Mouse (Mus musculus): ENCODE measurements at regions not wholly inside any gene's neighbourhood (a gene's known extent, or its start where the extent isn't known, plus 50 kb on each side); places are given as distances from the start of the nearest gene placed in this dataset.
"Not testable (repeated sequence)": the region's sequence is repeated elsewhere in the genome, so short reads cannot be mapped to it uniquely, and the experiment has no call there.

- DNase-seq (ENCODE audit: low read depth) = no peak
Measured at GRCm38 (mm10) chr8:78068087-78068910, 144.8 kb upstream of the Ttc29 start.

- no peak for DNase-seq (ENCODE audit: low read depth)
Measured at GRCm38 (mm10) chr8:78073821-78074220, 139.3 kb upstream of the Ttc29 start.

DNA sequence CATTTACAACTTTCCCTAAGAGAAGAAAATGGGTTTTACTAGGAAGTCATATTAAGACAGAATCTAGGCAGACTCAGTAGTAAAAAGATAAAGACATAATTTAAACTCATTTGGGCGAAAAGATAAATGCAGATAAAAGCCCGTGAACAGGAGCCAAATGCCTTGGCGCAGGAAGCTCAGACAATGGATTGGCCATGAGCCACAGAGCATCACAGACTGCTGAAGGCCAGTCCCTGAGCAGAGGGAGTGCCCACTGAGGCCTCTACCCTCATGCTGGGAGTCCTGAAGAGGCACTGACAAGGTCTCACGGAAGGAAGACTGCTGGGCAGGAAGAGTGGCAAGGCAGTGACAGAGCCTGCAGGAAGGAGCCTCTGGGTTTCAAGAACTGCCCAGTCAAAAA is 136.0 kb upstream of the Ttc29 start:
- DNase-seq (ENCODE audit: low read depth) = no peak

DNA sequence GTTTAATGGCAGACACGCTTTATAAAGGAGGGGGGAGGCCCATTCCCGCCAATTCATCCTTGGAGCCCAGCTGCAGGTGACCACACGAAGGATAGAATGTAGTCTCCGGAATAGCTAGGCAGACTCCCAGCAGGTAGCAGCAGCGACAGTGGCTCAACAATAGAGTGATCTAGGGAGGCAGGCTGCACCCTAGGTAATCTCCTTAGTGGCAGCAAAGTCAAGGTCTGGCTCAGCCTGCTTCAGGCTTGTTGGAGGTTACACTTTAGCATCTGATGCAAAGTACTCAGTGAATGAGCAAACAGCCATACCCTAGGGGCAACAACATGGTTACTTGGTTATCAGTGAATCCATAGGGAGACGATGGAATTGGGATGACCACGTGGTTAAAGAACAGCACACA is 131.7 kb upstream of the Ttc29 start:
- DNase-seq (ENCODE audit: low read depth) = not testable (repeated sequence)

- no peak for DNase-seq (ENCODE audit: low read depth)
Measured at GRCm38 (mm10) chr8:78083012-78083411, 130.1 kb upstream of the Ttc29 start.

GRCm38 (mm10) chr8:78086361-78086760 is 126.7 kb upstream of the Ttc29 start:
- DNase-seq (ENCODE audit: low read depth) = no peak

GRCm38 (mm10) chr8:78090382-78091122 is 122.5 kb upstream of the Ttc29 start:
- no peak for DNase-seq (ENCODE audit: low read depth)

DNA sequence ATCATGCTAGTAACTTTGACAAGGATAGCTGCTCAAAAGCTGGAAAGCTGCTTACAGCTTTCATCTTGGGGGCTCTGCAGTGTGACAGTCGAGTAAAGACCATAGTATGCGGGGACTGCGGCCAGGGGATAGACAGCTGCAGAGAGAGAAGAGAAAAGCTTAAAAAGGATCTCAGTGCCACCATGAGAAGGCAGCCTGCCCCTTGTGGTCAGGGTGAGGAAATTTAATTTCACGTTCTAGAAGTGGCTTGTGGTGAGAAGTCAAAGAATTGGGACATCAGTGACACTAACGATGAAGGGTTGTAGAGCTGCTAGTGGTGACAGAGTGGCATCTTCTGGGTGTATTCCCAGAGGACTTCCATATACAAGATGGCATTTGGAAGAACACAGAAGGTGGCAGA is 116.7 kb upstream of the Ttc29 start:
- no peak for DNase-seq (ENCODE audit: low read depth)

DNA sequence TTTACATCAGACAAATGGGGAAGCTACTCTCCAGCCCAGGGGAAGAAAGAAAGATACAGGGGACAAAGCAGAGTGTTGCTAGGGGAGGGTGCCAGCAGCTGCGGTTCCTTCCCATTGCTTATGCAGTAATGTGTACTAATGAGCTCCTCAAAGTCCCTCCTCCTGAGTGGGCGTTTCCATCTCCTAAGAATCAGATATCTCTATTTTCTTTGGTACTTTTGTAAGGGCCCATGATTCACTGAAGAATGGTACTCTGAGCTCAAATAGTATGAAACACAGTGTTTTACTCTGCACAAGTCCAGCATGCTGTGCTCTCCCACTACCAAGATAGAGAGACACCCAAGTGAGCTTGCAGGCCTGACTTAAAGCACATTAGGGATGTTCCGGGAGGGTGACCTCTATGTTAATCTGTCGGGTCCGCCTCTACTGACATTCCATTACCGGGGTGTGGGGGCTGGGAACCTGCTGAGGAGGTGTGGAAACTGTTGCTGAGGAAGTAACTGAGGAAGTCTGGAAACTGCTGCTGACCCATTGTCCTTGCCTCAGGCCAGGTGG is 114.8 kb upstream of the Ttc29 start:
- no peak for DNase-seq (ENCODE audit: low read depth)

DNA sequence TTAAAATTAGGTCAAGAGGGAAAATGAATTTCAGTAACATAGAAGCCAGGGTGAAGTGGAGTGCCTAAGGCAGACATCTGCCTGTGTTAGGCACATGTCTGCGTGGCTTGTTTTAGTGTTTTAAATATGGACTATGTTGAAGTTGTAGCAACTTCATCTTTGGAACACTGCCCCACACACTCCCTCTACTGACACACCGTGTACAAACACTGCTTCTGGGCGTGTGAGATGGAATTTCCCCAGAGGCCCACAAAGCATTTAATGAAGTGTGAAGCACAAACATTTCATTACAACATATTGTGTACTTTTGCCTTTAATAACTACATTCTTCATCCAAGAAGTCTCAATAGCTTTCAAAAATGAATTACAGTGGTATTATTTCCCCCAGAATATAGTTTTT is 114.0 kb upstream of the Ttc29 start:
- DNase-seq (ENCODE audit: low read depth) = no peak

DNA sequence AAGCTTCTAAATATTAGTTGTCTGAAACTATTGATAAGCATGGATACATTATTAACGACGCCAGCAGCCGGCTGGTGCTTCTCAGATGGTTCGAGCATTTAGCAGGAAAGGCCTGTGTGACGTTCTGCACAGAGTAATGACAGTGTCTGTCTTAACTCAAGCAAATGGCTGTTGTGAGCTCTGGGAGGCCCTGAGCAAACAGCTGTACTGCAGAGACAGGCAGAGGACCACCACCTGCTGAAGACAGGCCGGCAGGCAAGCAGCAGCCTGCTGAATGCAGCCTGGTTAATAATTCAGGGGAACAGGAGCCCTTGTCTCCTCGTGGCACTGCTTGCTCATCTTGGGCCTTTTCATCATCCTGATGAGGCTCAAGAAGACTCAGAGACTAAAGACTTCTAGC is 105.8 kb upstream of the Ttc29 start:
- no peak for DNase-seq (ENCODE audit: low read depth)

GRCm38 (mm10) chr8:78110003-78110649 is 103.0 kb upstream of the Ttc29 start:
- no peak for DNase-seq (ENCODE audit: low read depth)

DNA sequence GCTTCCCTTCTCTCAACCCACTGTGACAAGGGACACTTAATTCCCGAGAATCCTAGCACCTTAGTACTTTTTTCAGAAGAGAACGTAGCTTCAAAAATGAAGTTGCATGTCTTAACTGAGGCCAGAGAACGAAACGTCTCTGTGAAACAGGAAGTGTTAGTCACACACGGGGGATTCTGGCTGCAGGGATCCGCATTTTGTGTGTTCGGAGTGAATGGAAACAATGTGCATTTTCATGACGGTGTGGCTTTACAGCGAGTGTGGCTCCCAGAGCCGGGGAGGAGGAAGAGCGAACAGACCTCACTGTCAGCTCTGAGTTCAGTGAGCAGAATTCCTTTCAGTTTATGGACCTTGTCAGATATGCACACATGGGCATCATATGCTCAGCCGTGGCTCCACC is 100.0 kb upstream of the Ttc29 start:
- DNase-seq (ENCODE audit: low read depth) = peak; percentile 28

DNA sequence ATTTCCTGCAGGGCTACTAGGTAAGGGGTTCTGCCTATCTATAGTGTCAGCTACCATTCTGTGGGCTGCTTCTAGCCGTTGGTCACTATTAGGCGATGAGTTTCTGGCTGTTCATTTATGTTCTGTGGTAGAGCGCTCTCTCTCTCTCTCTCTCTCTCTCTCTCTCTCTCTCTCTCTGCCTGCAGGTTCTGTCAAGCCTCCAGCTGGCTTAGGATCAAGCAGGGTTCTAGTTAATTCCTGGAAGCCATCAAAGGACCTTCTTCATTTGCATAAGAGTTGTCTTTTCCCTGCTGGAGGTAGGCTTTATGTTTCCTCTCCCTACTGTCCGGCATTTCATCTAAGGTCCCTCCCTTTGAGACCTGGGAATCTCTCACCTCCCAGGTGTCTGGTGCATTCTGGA is 98.6 kb upstream of the Ttc29 start:
- DNase-seq (ENCODE audit: low read depth) = no peak

DNA sequence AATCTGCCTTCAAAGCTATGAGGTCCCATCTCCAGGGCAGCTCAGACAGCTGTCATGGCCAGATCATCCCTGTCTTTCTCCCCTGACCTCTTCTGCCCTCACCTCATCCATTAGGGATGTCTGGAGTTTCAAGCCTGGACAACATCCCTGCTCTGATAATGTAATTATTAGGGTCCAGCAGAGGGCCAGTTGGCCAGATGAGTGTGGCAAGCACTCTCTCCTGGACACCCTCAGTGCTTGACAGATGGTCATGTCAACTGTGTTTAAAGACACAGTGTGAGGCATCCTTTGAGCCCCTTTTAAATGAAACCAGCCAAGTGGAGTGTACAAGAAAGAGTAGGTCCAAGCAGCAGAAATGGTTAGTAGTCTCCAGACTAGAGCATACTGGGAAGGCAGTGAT is 95.9 kb upstream of the Ttc29 start:
- DNase-seq (ENCODE audit: low read depth) = no peak

GRCm38 (mm10) chr8:78118493-78118892 is 94.6 kb upstream of the Ttc29 start:
- no peak for DNase-seq (ENCODE audit: low read depth)

GRCm38 (mm10) chr8:78119682-78120081 is 93.4 kb upstream of the Ttc29 start:
- no peak for DNase-seq (ENCODE audit: low read depth)

GRCm38 (mm10) chr8:78124248-78124647 is 88.8 kb upstream of the Ttc29 start:
- peak; percentile 20 for DNase-seq (ENCODE audit: low read depth)

- DNase-seq (ENCODE audit: low read depth) = peak; percentile 22
Measured at GRCm38 (mm10) chr8:78127852-78128251, 85.2 kb upstream of the Ttc29 start.

GRCm38 (mm10) chr8:78129061-78129460 is 84.0 kb upstream of the Ttc29 start:
- DNase-seq (ENCODE audit: low read depth) = no peak

DNA sequence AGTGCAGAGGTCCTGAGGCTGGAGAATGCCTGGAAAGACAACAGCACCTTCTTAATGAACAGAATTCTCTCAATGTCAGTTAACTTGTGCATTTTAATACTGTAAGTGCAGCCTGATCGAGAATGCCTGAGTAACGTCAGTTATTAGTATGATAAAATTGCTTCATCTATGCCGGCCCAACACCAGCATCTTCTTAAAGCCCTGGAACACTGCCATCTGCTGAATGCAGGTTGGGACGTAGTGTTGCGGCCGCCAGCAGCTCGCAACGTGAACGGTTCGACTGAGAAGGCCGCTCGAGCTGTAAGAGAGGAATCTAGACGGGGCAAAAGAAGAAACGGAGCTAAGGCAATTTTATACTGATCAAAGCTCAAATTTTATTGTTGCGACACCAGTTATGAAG is 73.6 kb upstream of the Ttc29 start:
- DNase-seq (ENCODE audit: low read depth) = not testable (repeated sequence)

GRCm38 (mm10) chr8:78147170-78147569 is 65.9 kb upstream of the Ttc29 start:
- no peak for DNase-seq (ENCODE audit: low read depth)

DNA sequence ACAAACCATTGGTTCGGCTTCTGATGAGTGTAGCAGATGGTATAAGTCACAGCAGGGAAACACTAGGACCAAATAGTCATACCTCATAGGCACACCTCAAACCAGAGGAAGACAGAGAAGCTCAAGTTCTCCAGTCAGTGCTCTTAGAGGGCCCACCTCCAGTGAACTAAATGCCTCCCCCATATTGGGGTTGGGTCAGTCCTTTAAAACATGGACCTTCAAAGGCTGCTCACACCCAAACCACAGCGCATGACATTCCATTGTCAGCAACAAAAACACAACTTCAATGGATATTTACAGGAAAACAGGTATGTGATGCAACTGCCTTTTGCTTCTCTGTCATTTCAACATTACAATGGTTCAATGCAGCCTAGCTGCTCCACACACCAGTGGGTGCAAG is 65.1 kb upstream of the Ttc29 start:
- DNase-seq (ENCODE audit: low read depth) = no peak
